Mouse (Mus musculus) neural tube, embryonic 14.5 days (tissue): ENCODE results near the gene Tbx4. TPM values are rescaled to one million over a fixed set of nuclear protein-coding genes. Genes with fewer than 3 reads are reported as not detected.

Experiments used
- ATAC-seq: fragments of 200-750 bp; cut with Nextera tagmentation; 2 replicates; pipeline ENCODE4 v1.8.0; 2017; ENCODE audit warnings: low read depth, mild to moderate bottlenecking, moderate TSS enrichment, moderate library complexity
- H3K27ac ChIP-seq: fragments of 300-500 bp; sonication (generic); 2 replicates; pipeline ENCODE4 v1.5.1; 2014; ENCODE audit warnings: low read depth, mild to moderate bottlenecking, control low read depth, low read length, moderate library complexity, mixed read lengths
- H3K27me3 ChIP-seq: fragments of 300-500 bp; sonication (generic); 2 replicates; pipeline ENCODE4 v1.6.1; 2014; ENCODE audit warnings: low read length; ENCODE audit not compliant: control insufficient read depth, insufficient read depth
- H3K36me3 ChIP-seq: fragments of 300-500 bp; sonication (generic); 2 replicates; pipeline ENCODE4 v1.6.1; 2014; ENCODE audit warnings: low read length, mixed read lengths; ENCODE audit not compliant: control insufficient read depth, insufficient read depth
- H3K4me1 ChIP-seq: fragments of 300-500 bp; sonication (generic); 2 replicates; pipeline ENCODE4 v1.6.1; 2014; ENCODE audit warnings: low read length; ENCODE audit not compliant: control insufficient read depth, insufficient read depth
- H3K4me2 ChIP-seq: fragments of 300-500 bp; sonication (generic); 2 replicates; pipeline ENCODE4 v1.6.1; 2014; ENCODE audit warnings: mild to moderate bottlenecking, low read depth, low read length, control low read depth
- H3K4me3 ChIP-seq: fragments of 300-500 bp; sonication (generic); 2 replicates; pipeline ENCODE4 v1.5.1; 2014; ENCODE audit warnings: low read depth, low read length, control low read depth, mixed read lengths
- H3K9ac ChIP-seq: fragments of 300-500 bp; sonication (generic); replicated peaks from 2 replicates; pipeline ENCODE4 v1.6.1; 2014; ENCODE audit warnings: low read depth, mild to moderate bottlenecking, control low read depth, low read length, mixed read lengths
- H3K9me3 ChIP-seq: fragments of 300-500 bp; sonication (generic); 2 replicates; pipeline ENCODE4 v1.6.1; 2016; ENCODE audit warnings: low read length; ENCODE audit not compliant: control insufficient read depth
- WGBS: fragments of 180-500 bp; shearing (Covaris S2); extraction: QIAGEN DNeasy Blood & Tissue Kit; methylation state at CpG from one replicate; pipeline ENCODE4 v1.1.7; 2014; 5-methylcytosine and 5-hydroxymethylcytosine counted together
- polyA plus RNA-seq: library from polyadenylated mRNA; unstranded; fragments of >200 nt; fragmentation: Nextera tagmentation; extraction: Ambion mirVana; gene quantifications from 2 replicates; pipeline ENCODE4 v1.2.1, GENCODE M21; 2014

The Tbx4 gene
- 0.20 and 0.28 TPM in 2 replicates for polyA plus RNA-seq

GRCm38 (mm10) chr11:85885665-85886428 is at the start of gene Tbx4:
Gene Tbx4 (plus strand): TSS chr11:85886422.
- no peaks in the 10 kb centered on the region for H3K36me3 ChIP-seq
- H3K9me3 ChIP-seq: no peaks in the 10 kb centered on the region
- no peak within 1 kb of the TSS for H3K4me3 ChIP-seq
- no peak within 1 kb of the TSS for H3K27ac ChIP-seq
- H3K4me1 ChIP-seq: no peaks in the 10 kb centered on the region
- no peak within 1 kb of the TSS for H3K4me2 ChIP-seq
- 11% methylated on average over 20 of the region's 28 CpGs for WGBS
- H3K9ac ChIP-seq: no peak within 1 kb of the TSS
- ATAC-seq: no peak
- H3K27me3 ChIP-seq: peaks cover 56% of the 10 kb centered on the region

GRCm38 (mm10) chr11:85836523-85837290 is 49.5 kb upstream of the Tbx4 start:
- peak overlapping the region; percentile 2; the same call in 1 of the 2 replicates for H3K4me2 ChIP-seq
- H3K4me3 ChIP-seq: peak overlapping the region; percentile 11

DNA sequence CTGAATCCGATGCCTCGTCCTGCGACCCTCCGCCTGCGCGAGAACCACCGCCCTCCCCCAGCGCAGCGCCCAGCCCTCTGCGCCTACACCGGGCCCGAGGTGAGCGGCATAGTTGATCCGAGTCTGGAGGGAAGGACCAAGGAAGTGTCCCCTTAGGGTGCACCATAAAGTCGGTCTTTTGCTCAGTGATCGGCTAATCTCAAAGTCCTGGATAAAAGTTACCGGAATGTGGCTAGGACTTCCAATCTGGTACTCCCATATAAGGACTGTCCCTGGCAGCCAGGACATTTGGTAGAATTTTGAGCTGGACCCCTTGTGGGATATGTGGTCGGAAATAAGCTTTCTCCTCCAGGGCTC is 49.0 kb upstream of the Tbx4 start:
- Histone ChIP-seq H3K4me1 (peaks cover 10% of the 10 kb centered on the region; the same call in 1 of the 2 replicates), H3K9me3 (no peaks in the 10 kb centered on the region), H3K27me3 (peaks cover 51% of the 10 kb centered on the region), H3K4me3 (peak overlapping the region; percentile 16; the same call in 1 of the 2 replicates), H3K27ac (no peak overlapping the region), H3K36me3 (no peaks in the 10 kb centered on the region), H3K9ac (no peak overlapping the region), H3K4me2 (peak overlapping the region; percentile 24; the same call in 1 of the 2 replicates)
- no peak for ATAC-seq
- WGBS: 1% methylated on average over 18 of the region's 18 CpGs

More at GRCm38 (mm10) chr11:85836523-85837290, 49.5 kb upstream of the Tbx4 start:
- Histone ChIP-seq H3K9ac (no peak overlapping the region), H3K4me1 (peaks cover 10% of the 10 kb centered on the region; the same call in 1 of the 2 replicates), H3K36me3 (no peaks in the 10 kb centered on the region), H3K9me3 (no peaks in the 10 kb centered on the region), H3K27me3 (peaks cover 53% of the 10 kb centered on the region), H3K27ac (no peak overlapping the region)
- ATAC-seq: no peak
- WGBS: 3% methylated on average over 32 of the region's 32 CpGs

GRCm38 (mm10) chr11:85837648-85838423 is 48.4 kb upstream of the Tbx4 start:
- Histone ChIP-seq H3K36me3 (no peaks in the 10 kb centered on the region), H3K9me3 (no peaks in the 10 kb centered on the region), H3K27me3 (peaks cover 54% of the 10 kb centered on the region), H3K4me2 (peak overlapping the region; percentile 24; the same call in 1 of the 2 replicates), H3K9ac (peak overlapping the region; percentile 25; the same call in 1 of the 2 replicates), H3K4me1 (peaks cover 9% of the 10 kb centered on the region; the same call in 1 of the 2 replicates), H3K4me3 (peak overlapping the region; percentile 16; the same call in 1 of the 2 replicates), H3K27ac (no peak overlapping the region)
- ATAC-seq: no peak
- WGBS: under 1% methylated on average over 64 of the region's 67 CpGs

GRCm38 (mm10) chr11:85838424-85839257 is 47.6 kb upstream of the Tbx4 start:
- no peaks in the 10 kb centered on the region for H3K36me3 ChIP-seq
- peaks cover 9% of the 10 kb centered on the region for H3K4me1 ChIP-seq
- no peak for ATAC-seq
- H3K27ac ChIP-seq: no peak overlapping the region
- H3K4me3 ChIP-seq: peak overlapping the region; percentile 16; the same call in 1 of the 2 replicates
- 8% methylated on average over 20 of the region's 20 CpGs for WGBS
- peak overlapping the region; percentile 24; the same call in 1 of the 2 replicates for H3K4me2 ChIP-seq
- H3K9me3 ChIP-seq: no peaks in the 10 kb centered on the region
- H3K27me3 ChIP-seq: peaks cover 58% of the 10 kb centered on the region
- no peak overlapping the region for H3K9ac ChIP-seq

GRCm38 (mm10) chr11:85839258-85840030 is 46.8 kb upstream of the Tbx4 start:
- peaks cover 12% of the 10 kb centered on the region for H3K4me1 ChIP-seq
- WGBS: 12% methylated on average over 7 of the region's 7 CpGs

DNA sequence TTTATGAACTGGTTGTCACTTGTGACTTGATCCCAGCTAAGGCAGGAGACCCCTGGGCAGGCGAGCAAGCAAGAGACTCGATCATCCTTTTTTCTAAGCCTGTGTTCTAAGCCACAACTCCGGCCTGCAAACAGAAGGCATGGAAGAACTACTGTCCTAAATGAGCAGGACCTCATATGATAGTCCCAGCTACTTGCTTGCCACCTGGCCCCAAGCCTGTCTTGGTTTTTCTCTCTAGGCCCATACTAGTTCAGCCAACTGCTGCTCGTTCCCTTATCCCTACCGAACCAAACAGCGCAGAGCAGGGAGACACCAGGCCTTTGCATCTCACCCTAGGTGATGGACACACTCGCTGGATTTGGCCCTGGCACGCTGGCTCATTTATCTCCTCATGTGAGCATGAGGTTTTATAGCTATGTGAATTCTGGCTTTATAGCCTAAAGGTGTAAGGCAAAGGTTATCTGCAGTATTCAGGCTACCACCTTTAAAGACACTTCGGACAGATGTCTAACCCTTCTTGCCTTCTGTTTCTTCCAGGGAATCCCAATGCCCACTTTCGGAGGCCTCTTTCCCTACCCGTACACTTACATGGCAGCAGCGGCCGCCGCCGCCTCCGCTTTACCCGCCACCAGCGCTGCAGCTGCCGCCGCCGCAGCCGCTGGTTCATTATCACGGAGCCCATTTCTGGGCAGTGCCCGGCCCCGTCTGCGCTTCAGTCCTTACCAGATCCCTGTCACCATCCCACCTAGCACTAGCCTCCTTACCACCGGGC is 46.0 kb upstream of the Tbx4 start:
- H3K9ac ChIP-seq: peak overlapping the region; percentile 21; the same call in 1 of the 2 replicates

More at GRCm38 (mm10) chr11:85839258-85840030, 46.8 kb upstream of the Tbx4 start:
- ATAC-seq: no peak
- H3K27me3 ChIP-seq: peaks cover 56% of the 10 kb centered on the region
- H3K9me3 ChIP-seq: no peaks in the 10 kb centered on the region
- H3K4me3 ChIP-seq: no peak overlapping the region
- no peaks in the 10 kb centered on the region for H3K36me3 ChIP-seq
- no peak overlapping the region; the same call in 1 of the 2 replicates for H3K4me2 ChIP-seq
- no peak overlapping the region for H3K27ac ChIP-seq
- H3K9ac ChIP-seq: no peak overlapping the region

More for the DNA sequence above, 46.0 kb upstream of the Tbx4 start:
- Histone ChIP-seq H3K4me3 (0 out of 2 replicates have a peak overlapping the region, but pooled peaks have one; percentile 1), H3K36me3 (no peaks in the 10 kb centered on the region), H3K27ac (no peak overlapping the region), H3K4me1 (peaks cover 12% of the 10 kb centered on the region), H3K27me3 (peaks cover 56% of the 10 kb centered on the region), H3K9me3 (no peaks in the 10 kb centered on the region), H3K4me2 (peak overlapping the region; percentile 14; the same call in 1 of the 2 replicates)
- ATAC-seq: no peak
- WGBS: 6% methylated on average over 27 of the region's 27 CpGs
